Mouse (Mus musculus) layer of hippocampus, adult 9-11 months (tissue): ENCODE results near the gene Ncdn.

ENCODE experiments used
- DNase-seq: peaks from one replicate; pipeline ENCODE4 v3.0.0; 2022

Gene Ncdn

DNA sequence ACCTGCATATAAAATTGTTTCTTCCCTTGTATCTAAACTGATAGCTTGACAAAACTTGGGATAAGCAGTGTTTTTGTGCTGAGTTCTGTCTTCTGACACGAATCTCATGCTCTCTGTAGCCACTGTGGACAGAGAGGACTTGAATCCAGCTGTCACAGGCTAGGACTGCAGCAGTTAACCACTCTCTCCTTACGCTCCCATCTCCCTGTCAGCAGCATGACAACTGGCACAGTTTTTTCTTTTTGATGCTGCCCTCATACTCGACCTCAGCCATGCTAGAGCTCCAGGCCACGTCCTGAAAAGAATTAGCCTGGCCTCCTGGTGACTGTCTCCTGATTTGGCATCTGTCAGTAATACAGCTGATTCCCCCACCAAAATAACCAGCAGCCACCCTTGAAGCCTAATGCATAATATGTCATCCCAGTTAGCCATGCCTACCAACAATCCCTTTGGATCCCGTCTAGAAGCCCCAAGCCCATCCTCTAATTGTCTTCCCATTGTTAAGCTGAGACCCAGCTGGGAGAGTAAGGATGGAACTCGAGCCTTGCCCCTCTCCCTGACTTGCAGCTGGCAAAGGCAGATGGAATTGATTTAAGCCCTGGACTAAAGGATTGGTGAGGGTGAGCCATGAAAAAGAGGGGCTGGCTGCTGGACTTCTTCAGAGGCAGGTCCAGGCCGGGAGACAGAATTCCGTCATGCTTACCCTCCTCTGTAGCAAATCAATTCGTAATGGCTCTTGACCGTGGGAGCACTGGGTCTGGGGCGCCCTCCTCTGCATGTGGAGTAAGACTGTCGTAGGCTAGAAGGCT, 46.4 kb downstream of the Ncdn start:
- DNase-seq = no peak

DNA sequence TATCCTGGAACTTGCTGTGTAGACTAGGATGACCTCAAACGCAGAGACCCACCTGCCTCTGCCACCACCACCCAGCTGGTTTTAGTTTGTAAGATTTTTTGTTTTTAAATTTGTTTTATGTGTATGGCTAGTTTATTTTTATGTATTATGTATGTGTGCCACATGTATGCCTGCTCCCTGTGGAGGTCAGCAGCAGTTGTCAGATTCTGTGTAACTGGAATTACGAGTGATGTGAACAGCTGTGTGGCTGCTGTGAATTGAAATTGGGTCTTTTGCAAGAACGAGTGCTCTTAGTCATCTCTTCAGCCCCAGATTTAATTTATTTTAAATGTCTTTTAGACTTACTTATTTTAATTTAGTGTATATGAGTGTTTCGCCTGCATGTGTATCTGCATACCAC, 56.3 kb downstream of the Ncdn start:
- no peak for DNase-seq
